Mouse (Mus musculus) right cerebral cortex, postnatal 4 days (tissue): ENCODE results near the gene Fgd1.

ENCODE experiments used
- DNase-seq: peaks from one replicate; pipeline ENCODE4 v3.0.0-alpha.2; 2022

Gene Fgd1

GRCm38 (mm10) chrX:151096171-151097058 is 50.5 kb downstream of the Fgd1 start, which contains the start of gene Tsr2:
Tsr2 (minus strand) TSS chrX:151096543.
- peak; percentile 66 for DNase-seq

- no peak for DNase-seq
Observed at GRCm38 (mm10) chrX:151107301-151108067, 61.5 kb downstream of the Fgd1 start.

- DNase-seq: peak; percentile 13
Observed at GRCm38 (mm10) chrX:151116795-151117194, 70.8 kb downstream of the Fgd1 start.

- no peak for DNase-seq
Observed at GRCm38 (mm10) chrX:151117432-151117831, 71.5 kb downstream of the Fgd1 start.

GRCm38 (mm10) chrX:151123933-151124332 is 78.0 kb downstream of the Fgd1 start:
- DNase-seq: no peak

- no peak for DNase-seq
Observed at GRCm38 (mm10) chrX:151130493-151130892, 84.5 kb downstream of the Fgd1 start.

- DNase-seq: no peak
Observed at GRCm38 (mm10) chrX:151132785-151133184, 86.8 kb downstream of the Fgd1 start.
